Mouse (Mus musculus) c-Kit-positive CD71-negative TER-119-negative erythroid progenitor cells, embryonic 14.5 days (primary cell): ENCODE results near the gene Olfr957.

ENCODE experiments used
- DNase-seq: peaks from one replicate; pipeline ENCODE4 v3.0.0-alpha.2; 2013; ENCODE audit warnings: low read depth

The Olfr957 gene

DNA sequence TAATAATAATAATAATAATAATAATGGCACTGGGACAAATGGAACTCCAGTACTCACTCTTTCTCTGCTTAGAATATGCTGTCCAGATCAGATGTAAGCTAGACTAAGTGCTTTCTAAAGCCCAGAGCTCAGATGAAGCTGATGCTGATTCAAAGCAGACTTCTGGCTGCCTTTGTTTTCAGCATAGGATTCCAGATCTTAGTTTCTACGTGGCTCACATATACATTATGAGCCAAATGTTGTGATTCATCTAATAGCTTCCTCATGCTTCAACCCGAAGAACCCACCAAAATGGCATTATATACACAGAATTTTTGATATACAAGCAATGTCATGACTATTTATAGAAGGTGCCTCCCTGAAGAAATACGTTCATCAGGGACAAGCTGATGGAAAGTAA, at the start of gene Olfr957:
Gene Olfr957 (minus strand): TSS at position 279 of the 400 bp plus-strand sequence.
- DNase-seq: no peak

DNA sequence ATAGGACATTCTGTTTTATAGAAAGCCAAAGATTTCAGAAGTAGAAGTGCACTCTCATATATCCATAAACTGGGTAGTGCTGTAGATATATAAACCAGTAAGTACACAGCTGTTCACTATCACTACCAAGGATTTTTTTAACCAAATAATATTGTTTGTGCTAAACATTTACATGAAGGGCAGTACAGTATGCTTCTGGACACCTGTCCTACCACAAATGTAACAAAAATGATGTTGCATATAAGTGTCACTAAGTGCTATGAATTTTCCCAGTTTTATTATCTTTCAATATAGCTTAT, 42.7 kb upstream of the Olfr957 start:
- DNase-seq: no peak

DNA sequence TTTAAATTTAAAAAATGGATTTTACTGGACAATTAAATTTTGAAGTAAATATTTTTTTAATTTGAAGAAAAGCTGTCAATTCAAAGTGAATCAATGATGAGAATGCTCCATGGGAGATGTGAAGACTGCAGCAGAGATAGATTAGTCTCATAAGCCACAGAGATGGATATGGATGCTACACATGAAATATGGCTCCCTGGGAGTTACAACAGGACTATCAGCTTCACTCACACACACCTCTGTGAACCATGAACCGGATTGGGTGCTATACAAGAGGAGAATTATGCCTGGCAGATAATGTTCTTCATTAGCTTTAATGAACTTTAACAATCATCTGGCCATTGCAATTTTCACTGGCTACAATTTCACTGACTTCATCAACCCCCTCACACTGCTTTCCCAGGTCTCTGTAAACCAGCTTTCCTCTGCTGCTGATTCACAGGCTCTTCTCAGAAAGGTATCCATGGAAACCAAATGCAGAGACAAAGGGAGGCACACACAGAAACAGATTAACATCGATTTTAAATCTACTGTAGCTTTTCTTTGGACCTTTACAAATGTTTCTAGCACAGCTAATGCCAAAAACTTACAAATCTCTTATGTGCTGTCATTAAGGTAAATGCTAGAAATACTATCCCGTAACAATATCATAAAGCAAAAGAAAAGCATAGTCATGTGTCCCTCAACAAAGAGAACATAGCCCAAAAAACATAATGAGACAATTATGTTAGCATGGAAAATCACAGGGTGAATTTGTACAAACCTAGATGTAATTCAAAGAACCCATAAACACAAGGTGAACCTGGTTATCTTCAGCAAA, 42.1 kb upstream of the Olfr957 start:
- DNase-seq: no peak

GRCm38 (mm10) chr9:39553946-39554345, 38.3 kb upstream of the Olfr957 start, which contains the start of gene Olfr958:
Gene Olfr958, minus strand, starts transcription at chr9:39554054.
- DNase-seq: no peak

DNA sequence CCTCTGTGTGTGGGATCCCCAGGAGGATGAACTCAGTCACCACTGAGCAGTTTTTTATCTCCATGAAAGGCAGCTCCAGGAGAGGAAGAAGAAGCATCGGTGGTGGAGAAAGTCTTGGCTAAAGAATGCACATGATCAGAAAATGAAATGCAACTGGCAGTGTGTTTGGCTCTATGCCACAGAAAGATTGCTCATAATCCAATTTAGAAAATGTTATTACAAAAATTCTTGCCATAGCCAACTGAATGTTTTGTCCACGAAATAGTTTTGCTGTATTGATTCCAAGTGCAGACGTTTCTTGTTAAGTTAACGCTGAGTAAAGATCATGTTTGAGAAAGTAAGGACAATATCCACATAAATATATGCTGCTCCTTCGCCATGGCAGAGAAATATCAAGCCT, 35.2 kb upstream of the Olfr957 start:
- no peak for DNase-seq

- no peak for DNase-seq
Measured at GRCm38 (mm10) chr9:39523616-39524285, 8.1 kb upstream of the Olfr957 start.

DNA sequence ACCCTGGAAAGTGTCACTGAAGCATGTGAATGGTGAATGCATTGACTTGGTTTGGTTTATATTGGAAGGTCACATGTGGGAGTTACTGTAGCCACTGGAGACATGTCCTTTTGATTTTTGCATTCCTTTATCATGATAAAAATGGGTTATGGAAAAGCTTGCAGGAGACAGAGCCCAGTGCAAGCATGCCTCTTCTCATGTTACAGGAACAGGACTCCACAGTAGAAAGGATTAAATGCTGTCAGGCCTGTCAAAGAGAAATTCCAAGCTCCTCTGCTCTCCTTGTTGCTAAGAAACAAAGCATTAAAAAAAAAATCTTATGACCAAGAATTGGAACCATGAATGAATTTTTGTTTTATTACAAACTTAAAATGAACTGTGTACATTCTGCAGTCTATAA, 3.0 kb upstream of the Olfr957 start:
- DNase-seq: no peak

DNA sequence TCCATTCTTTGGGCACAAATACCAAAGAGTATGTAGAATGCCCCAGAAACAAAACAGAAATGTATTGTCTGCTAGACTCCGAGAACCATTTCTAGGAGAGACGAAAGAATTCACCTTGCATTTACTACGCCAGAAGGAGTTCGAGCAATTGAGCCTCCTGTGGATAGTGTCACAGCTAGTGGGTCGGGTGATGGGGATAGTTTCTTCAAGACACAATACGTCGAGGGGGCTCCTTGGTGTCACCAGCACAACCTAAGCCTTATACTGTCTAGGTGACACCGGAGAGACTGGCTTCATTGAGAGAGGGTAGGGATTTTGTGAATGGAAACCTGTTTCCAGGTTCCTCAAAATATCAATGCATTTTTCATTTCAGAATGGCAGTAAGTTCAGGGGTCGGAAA, 6.2 kb downstream of the Olfr957 start:
- DNase-seq: no peak

DNA sequence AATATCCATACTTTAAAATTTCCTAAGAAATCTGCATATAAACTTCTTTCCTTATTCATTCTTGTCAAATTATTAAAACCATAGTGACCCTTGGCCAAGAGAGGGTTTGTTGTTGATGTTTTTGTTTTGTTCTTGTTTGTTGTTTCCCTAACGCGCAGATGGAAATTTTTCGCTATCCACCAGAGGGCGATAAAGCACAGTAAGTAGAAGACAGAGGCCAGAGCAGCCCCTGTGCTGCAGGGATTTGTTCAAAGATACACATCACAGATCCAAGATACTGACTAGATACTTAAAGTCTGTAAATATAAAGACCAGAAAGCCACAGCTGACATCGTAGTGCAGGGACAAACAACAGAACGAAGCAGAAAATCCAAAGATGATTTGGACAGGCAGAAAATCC, 6.6 kb downstream of the Olfr957 start:
- peak; percentile 17 for DNase-seq

DNA sequence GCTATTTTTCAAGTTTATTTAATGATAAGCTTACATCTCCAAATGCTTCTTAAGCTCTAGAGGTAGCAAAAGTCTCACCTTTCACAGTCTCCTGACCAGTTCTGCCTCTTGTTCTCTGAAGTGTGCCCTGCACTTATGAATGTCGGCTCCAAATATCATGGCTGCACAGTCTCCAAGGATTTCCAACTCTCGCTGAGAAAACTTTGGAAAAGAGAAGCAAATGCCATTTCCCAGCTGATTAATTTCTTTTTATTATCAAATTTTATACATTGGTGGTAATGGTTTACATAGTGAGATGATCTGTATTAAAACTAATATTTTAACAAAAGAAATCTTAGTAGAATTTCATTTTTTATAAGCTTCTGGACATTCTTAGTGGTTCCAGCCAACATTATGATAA, 21.7 kb downstream of the Olfr957 start, which contains the start of gene Olfr44:
Gene Olfr44 (minus strand): TSS at position 101 of the 400 bp plus-strand sequence.
- DNase-seq: no peak

GRCm38 (mm10) chr9:39471844-39472243, 43.8 kb downstream of the Olfr957 start, which contains the start of gene Olfr955:
Gene Olfr955, minus strand, starts transcription at chr9:39471944.
- no peak for DNase-seq
